In the genomic region with DNA sequence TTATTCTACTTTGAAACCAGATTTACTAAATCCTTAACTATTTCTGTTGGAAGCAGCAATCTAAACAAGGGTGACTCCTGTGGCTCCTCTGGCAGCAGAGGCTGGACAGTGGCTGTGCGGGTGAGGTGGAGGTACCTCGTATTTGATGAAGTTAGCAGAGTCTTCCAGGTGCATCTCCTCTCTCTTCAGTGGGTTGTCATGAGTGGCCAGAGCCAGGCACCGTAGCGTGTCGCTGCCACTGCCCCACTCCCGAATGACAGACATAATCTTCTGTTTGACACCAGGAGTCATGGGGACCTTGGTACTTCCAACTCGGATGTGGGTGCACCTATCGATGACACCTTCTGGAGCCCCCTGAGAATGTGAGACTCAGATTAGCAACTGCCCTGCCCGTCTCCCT, we compare ENCODE assay signal across 16 mouse cellular contexts.
"Had no signal": no experiment of that assay in that cellular context is flagged by ENCODE, and none has a peak within 500 bp of the region (broad histone marks: within the 10 kb centered on the region; RNA-seq: fewer than 3 reads in every experiment).

No protein-coding gene starts in this region.

- H3K9me3 ChIP-seq: neural tube, embryonic 13.5 days; neural tube, embryonic 15.5 days; stomach, embryonic 15.5 days had no signal

- H3K9ac ChIP-seq: neural tube, embryonic 13.5 days; neural tube, embryonic 15.5 days; stomach, embryonic 15.5 days had no signal

- H3K27ac ChIP-seq: neural tube, embryonic 13.5 days; neural tube, embryonic 15.5 days; stomach, embryonic 15.5 days; stomach, postnatal 0 days had no signal

- H3K4me1 ChIP-seq: neural tube, embryonic 13.5 days; neural tube, embryonic 15.5 days; stomach, embryonic 15.5 days had no signal

- DNase-seq: retina, postnatal 1 day; right cerebral cortex, adult 18-20 months; right cerebral cortex, postnatal 14 days; right cerebral cortex, postnatal 25 days; right cerebral cortex, postnatal 4 days; spleen, adult 18-20 months; thymus, adult 18-20 months; thymus, adult 2 months; thymus, postnatal 14 days; thymus, postnatal 25 days; thymus, postnatal 36 days; thymus, postnatal 4 days had no signal

- H3K4me3 ChIP-seq: neural tube, embryonic 13.5 days; neural tube, embryonic 15.5 days; stomach, embryonic 15.5 days had no signal

- H3K27me3 ChIP-seq: neural tube, embryonic 13.5 days; neural tube, embryonic 15.5 days; stomach, embryonic 15.5 days had no signal
